Mouse (Mus musculus) kidney, postnatal 25 days (tissue): ENCODE data around the gene Jade2.
A peak's percentile ranks its signal among the peaks of the same experiment; 100 is the strongest.

Experiments used
- DNase-seq, 2 experiments: peaks; one replicate each; pipeline ENCODE4 v3.0.0; 2021; ENCODE audit warnings: mixed read lengths in 2 of 2

The Jade2 gene

DNA sequence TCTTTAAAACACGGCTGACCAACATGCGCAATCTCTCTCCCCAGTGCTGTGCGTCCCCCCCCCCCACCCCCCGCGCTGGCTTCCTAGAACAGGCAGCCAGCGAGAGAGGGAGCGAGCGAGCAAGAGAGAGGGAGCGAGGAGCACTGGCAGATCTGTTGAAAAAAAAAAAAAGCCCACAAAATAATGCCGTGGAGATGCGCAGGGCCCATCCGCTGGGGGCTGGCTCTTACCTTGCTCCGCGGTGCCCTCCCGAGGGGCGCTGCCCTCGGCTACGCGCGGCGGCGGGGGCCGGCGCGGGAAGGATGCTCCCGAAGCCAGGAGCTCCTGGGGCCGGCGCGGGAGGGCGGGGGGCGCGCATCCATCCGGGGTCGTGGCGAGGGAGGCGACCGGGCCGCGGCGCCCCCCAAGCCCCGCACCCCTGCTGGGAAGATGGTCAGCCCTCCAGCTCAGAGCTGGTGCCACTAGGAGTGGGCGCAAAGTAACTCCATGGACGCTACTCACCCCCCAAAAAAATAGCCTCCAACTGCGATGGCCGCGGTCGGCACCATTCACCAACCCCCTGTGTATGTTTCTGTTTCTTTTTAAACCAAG lies at the start of gene Jade2:
Gene Jade2, minus strand, starts transcription at position 573 of the 591 bp plus-strand sequence.
- DNase-seq: peak; percentile 64 to 79

DNA sequence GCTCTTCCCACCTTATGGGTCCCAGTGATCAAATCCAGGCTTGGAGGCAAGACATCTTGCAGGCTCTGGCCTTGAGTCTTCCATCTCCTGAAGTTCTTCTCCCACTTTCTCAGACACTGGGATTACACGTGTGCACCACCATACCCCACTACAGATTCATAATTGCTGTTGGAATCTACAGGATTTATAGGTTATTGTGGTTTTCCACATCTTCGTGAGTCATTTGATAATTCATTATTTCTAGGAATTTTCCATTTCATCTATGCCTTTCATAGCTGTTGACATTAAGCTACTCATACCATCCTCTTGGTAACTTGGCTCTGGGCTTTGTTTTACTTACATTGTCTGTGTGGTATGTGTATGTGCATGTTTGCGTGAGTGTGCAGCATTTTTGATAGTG lies 46.8 kb upstream of the Jade2 start:
- no peak for DNase-seq

DNA sequence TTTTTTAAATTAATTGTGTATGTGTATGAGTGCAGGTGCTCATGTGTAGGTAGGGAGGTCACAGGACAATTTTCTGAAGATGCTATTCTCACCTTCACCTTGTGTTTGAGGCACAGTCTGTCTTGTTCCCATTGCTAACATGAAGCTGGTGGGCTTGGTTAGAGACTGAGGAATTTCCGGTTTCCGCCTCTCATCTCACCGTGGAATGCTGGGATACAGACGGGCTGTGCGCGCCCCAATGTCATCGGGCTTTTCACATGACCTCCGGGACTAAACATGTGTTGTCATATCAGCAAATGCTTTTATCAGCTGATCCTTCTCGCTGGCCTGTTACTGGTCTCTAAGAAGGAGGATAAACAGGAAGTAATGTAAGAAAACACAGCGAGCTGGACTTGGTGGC lies 42.2 kb upstream of the Jade2 start:
- no peak for DNase-seq

DNA sequence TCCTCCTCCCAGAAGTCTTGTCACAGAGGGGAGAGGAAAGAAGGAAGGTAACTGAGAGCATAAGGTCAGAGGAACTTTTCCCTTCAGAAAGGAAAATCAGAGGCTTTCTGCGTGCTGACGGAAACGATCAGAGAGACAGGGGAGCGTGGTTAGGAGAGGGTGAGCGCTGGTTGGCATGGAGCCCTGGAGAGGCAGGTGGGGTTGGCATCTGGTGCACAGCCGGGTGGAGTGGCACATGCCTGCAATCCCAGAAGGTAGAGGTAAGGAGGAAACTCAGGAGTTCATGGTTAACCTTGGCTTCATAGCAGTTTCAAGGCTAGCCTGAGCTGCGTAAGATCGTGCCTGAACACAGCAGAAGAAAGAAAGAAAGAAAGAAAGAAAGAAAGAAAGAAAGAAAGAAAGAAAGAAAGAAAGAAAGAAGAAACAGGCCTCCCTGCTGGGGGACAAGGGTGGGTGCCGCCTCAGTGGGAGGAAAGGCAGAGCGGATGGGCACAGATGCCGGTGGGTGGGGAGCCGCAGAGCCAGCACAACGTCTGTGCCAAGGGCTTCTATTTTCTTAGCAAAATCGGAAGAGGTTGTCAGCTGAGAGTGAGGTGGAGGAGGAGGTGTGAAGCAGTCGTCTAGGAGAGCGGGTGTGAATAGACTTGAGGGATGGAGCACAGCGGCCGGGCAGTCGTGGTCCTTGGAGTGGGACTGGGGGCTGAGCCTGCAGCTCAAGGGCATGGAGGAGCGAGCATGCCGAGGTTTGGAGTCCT lies 41.0 kb upstream of the Jade2 start:
- DNase-seq: no peak

DNA sequence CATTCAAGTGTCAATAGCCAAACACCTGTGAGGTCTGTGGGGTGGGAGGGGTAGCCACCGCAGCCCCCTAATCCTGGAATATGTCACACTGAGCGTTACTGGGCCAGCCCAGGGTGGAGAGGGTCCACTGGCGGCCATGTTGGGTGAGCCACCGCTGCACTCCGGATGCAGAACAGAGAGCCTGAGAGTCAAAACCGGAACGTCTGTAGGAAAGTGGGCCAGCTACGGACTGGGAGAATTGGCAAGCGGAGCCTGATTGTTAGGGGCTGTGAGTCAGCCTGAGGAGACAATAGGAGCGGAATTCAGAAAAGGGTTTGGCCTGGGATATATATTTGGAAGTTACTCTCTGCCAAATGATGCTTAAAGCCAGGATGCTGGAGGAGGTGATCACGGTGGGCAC lies 39.9 kb upstream of the Jade2 start:
- peak; percentile 23 to 61 for DNase-seq

DNA sequence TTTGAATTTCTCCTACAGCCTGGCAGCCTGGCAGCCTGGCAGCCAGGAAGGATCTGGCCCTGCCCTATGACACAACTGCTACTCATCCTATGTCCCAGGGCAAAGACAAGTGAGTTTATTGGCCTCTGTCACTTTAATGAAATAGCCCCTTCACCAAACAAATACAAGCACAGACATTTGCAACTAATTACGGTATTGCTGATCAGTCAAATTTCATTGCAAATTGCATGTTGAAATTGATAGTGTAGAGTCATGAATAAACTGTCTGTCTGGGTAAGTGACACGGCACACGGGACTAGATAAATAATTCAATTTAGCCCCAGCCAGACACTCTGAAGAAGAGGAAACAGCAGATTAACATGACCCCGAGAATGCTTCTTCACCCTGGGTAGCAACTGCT lies 38.6 kb upstream of the Jade2 start:
- DNase-seq: no peak

DNA sequence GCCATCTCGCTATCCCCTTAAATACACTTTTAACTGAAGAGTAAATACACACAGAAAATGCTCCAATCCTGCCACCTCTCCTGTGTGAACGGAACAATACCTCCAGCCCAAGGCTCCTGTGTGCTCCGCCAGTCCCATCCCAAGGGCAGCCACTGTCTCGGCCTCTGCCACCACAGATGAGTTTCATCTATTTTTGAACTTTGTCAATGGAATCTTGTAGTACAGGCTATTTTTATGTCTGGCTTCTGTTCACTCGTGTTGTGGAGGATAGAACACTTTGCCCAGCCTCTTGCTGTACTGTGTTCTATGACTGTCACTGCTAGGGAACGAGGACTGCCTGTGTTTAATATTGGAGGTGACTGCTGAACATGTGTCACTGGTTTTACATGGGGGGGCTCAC lies 28.2 kb upstream of the Jade2 start:
- DNase-seq: no peak

DNA sequence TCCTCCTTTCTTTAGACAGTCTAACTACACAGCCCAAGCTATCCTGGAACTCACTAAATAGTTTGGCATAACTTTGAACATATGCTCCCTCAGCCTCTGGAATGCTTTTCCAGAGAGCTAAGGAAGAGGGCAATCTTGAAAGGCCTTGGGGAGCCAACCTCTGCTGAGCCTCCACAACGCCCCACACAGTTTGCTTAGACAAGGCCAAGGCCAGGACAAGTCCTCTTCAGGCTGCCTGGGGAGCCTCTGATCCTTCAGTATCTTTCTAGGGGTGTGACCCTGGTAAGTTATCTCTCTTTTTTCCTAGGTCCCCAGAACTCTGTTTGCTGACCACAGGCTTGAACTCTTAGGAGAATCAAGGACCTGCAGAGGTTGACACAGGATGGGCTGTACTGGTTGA lies 26.6 kb upstream of the Jade2 start:
- DNase-seq: no peak

DNA sequence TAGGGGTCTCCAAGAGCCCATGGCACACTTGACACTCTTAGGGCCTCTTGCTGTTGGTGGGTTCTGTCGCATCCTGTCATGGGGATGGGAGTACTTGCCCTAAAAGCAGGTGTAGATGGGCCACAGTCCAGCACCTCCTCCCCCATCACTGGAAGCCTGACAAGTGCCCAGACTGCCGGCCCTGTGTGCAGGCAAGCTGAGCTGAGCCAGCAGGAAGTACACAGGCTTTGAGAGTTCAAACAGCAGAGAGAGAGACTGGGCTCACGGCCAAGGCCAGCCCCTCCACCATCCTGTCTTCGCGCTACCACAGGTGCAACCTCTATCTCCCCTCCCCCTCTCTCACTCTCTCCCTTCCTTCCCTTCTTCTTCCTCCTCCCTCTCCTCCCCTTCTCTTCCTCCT lies 26.2 kb upstream of the Jade2 start:
- peak; percentile 76 to 86 for DNase-seq

DNA sequence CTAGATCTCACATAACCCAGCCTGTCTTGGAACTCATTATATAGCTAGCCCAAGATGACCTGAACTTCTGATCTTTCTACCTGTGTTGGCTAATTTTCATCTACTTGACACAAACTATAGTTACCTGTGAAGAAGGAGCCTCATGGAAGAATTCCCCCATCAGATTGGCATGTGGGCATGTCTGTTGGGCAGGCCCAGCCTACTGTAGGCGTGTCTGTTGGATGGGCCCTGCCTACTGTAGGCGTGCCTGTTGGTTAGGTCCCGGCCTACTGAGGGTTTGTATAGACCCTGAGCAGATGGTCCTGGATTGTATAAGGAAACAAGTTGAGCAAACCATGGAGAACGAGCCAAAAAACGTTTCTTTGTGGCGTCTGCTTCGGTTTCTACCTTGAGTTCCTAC lies 24.3 kb upstream of the Jade2 start:
- no peak for DNase-seq

DNA sequence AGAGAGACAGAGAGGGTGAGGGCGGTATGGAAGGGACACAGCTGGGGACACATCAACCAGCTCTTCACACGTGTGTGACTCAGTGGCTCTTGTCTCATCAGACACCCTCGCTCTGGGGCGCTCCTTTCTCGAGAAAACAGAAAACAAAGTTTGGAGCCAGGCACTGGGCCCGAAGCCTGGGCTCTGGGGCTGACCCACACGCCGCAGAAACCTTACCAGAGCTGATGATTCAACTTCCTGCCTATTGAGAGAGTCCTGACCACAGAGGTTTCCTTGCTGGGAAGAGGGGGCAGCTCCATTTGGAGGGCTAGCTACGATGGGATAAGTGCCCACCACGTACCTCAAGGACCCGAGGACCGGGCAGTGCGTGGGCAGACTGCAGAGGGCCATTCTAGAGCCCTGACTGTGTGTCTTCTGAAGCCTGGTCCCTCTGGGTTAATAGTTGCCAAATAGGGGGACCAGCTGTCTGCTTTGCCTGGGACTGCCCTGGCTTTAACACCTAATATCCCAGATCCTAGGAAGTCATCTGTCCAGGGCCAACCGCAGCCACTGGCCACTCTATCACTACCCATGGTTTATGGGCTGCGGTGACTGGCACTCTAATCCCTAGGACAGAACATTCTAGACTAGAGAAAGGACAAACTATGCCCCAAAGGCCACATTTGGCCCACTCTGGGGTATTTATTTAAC lies 23.7 kb upstream of the Jade2 start:
- DNase-seq: no peak

DNA sequence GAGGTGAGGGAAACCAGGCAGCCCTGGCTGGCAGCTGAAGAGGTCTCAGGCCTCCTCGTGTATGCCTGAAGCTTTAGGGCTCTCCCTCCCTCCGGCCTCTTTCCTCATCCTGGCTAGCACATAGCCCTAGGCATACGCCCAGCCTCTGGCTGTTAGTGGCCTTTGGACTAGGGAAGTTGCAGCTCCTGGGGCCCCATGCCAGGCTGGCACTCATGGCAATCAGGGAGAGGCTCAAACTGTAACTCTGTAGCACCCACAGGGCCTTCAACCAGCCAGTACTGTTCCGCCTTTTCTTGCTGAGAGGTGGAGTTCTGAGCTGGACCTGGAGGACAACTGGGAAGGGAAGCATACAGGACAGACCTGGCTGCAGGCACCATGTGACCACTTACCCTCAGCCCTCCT lies 19.5 kb upstream of the Jade2 start:
- DNase-seq: peak; percentile 85 to 95

DNA sequence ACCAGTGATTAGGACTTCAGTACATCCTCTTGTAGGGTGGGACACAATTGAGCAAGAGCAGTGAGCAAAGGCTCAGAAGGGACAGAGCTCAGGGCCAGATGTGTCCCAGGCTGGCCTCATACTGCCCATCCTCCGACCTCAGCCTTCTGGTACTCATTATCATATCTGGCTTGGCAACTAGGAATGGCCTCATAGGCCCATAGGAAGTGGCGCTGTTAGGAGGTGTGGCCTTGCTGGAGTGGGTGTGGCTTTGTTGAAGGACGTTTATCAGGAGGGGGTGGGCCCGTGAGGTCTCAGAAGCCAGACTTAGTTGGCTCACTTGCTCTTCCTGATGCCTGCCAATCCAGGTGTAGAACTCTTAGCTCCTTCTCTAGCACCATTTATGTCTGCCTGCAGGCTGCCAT lies 18.3 kb upstream of the Jade2 start:
- no peak for DNase-seq

DNA sequence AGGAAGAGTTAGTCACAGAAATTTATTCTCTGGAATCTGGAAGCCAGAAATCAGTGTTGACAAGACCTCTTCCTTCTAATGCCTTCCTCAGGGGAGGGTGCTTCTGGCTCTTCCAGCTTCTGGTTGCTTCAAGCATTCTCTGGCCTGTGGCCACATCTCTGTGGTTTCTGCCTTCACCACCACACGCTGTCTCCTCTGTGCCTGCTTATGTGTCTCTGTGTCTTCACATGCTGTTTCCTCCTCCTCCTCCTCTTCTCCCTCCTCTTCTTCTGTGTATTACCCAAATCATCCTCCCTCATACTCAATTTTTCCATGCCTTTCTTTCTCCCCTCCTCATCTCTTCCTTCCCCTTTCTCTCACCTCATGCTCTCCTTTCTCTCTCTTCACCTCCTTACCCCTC lies 17.6 kb upstream of the Jade2 start:
- DNase-seq: peak; percentile 52 to 61

DNA sequence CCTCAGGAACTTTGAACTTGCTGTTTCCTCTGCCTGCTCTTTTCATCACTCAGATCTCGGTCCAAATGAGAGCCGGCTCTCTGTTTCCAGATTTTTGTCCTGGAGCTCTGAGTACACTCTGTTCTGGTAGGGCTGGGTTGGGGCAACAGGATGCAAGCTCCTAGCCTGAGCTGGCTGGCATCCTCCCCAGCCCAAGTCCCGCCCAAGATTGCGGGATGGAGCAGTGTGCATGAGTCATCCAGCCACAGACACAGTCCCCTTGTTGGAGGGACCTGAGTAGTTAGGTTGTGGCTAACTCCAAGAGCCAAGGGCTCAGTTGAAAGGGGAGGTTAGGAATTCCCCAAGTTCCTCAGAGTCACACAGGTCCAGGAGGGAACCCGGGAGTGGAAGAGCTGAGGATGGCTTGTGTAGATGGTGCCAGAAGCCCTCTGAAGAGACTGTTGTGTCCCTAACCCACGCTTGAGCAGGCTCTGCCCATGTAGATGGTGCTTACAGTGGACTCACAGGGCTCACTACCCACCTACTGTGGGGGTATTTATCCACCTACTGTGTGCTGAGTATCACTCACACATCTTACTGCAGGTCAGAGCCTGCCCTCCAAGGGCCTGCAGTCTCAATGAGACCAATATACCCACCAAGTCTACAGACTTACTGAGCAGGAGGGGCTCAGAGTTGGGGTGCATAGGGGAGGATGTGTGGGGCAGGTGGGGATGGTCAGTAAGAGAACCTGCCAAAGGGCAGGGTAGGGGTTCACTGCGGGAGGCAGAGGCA lies 17.0 kb upstream of the Jade2 start:
- DNase-seq: peak; percentile 40 to 85

DNA sequence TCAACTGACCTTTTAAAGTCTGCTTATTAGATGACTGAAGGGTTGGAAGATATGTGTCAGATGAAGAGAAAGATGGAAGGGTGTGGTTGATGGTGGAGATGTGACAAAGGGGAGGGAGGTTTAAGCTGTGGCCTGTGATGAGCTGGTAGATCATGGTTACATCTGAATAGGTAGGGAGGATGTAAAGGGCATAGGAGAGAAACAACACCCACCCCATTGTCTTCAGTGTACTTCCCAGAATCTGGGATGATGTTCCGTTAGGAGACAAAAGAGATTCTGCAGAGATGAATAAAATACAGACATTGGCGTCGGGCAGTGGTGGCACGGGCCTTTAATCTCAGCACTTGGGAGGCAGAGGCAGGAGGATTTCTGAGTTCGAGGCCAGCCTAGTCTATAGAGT lies 15.7 kb upstream of the Jade2 start:
- no peak for DNase-seq

DNA sequence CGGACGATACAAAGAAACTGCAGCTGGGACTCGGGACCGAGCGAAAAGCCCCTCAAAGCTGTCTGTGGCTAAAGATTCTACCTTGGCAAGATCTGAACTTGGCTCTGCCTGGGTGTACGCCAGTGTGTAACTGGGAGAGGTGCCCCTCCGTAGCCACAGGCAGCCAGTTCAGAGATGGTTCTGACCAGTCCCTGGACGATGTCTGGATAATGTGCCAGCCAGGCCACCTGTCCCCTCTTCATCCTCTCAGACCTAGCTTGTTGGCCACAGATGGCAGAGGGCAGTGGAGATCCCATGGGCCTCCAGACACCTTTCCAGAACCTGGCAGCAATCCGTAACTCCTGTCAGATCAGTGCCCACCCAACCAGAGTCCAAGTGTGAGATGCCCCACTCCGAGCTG lies 9.8 kb upstream of the Jade2 start:
- DNase-seq: no peak

DNA sequence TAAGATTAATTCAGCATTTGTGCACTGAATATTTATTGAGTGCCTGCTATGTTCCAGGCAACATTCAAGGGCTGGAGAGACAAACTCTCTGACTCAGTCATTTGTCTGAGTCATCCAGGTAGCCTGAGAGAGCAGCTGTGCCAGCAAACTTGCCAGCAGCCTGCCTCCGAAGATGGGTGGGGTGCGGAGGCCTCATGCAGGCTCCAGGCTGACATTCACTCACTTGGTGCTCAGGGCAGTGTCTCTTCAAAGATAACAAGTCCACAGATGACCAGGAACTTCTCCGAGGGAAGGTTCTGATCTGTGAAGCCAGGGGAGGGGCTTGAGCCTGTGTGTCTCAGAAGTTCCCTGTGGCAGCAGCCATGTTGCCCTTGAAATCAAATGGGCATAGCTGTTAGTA lies 8.6 kb upstream of the Jade2 start:
- DNase-seq: no peak

DNA sequence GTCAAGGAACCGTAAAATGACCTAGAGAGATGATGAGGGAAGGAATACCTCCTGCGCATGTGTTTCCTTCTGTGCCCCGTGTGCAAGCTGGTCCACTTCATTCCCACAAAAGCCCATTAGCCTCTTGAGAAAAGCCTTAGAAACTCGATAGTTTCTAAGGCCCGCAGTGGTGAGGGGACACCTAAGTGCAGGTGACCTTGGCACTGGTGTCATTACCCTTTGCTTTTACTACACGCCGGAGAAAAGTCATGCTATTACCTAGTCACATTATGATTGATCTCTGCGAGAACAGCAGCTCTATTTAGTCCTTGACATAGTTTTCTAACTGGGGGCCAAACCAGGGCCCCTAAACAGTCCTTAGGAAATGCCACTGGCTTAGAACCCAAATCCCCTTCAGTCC lies 3.2 kb upstream of the Jade2 start:
- DNase-seq: no peak

DNA sequence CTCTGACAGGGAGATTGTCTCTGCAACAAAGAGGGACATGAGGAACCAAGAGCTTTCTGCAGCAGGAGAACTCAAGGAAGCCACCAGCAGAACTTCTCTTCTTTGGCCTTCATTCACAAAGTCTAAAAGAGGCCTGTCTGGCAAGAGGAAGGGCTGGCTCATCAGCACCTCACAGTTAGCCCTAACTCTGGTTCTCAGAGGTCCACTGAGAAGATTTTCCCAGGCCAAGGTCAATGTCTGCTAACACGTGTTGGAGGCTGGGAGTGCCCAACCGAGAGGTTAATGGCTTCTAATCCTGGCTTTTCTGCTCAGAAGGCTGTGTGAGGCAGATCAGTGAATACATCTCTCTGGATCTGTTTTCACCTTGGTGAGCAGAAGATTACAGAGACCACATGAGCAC lies 2.1 kb upstream of the Jade2 start:
- DNase-seq: no peak

DNA sequence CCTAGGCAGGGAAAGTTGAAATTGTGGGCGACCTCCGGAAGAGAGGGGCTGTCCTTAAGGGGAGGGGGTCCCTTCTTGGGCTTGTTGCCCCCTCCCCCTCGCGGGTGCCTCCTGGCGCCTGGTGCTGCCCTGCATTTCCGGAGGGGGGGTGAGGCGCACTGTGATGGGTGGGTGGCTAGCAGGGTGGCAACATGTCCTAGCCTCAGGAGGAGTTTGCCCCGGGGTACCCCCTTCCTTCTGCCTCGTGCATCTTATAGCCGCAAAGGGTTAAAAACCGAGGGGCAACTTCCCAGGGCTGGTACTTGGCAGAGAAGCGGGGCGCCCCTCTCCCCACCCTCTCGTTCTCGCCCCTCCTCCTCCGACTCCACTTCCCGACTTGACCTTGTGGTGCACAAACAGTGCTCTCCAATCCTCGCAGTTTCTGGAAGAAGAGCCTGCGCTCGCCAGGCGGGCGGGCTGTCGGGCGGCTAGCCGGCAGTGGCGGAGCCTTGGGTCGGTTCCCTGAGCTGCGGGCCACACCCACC lies 1.1 kb upstream of the Jade2 start:
- DNase-seq: peak; percentile 83 to 94

DNA sequence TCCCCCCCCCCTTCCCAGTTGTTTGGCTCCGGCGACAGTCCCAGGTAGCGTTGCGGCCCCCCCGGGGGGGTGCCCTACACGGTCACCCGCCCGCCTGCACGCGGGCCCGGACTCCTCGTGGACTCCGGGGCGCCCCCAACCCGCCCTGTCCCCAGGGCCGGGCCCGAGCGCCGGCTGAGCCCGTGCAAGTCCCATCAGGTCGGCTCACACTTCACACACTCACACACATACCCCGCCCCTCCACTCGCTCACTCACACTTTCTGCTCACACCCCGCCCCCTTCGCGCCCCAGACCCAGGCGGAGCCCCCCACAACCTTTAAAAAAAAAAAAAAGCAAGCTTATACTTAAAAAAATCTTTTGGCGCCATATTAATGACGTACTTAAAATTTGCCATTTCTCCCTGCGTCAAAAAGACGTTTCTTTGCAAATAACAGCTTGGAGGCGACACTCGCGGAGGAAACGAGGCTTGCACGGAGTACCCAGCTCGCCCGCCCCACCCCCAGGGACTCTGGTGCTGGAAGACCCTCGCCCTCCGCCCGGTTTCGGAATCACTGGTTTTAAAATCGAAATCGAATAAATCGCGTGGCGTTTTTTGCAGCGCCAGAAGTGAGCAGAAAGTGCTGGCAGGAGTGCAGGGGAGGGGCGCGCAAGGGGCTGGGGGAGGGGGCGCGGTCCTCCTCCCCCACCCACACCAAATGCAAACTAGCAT lies 520 bp upstream of the Jade2 start:
- peak; percentile 78 to 92 for DNase-seq
